ENCODE assay signal across 16 mouse cellular contexts in the genomic region with DNA sequence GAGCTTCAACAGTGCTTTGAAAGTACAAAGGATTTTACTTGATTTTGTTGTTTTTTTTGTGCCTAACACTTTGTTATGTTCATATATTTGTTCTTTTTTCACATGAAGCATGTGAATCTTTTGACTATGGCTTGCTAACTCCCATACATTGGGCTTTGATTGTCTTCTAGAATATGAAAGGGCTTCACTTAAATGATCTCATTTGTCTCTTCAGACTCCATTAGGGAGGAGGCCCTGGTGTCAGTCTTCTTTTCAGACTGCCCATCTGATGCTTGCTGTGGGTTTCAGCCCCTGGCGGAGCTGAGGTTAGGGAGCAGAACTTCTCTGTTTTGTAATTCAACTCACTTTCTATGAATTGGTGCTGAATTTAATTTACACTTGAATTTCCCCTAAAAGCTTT. TPM values are rescaled to one million over a fixed set of nuclear protein-coding genes. Genes with fewer than 3 reads are reported as not detected.
DNase-seq lines count a peak whose midpoint lies in the region; ATAC-seq and TF ChIP-seq lines count a peak whose summit lies in the region.
"Had no signal": no experiment of that assay in that cellular context is flagged by ENCODE, and none has a peak within 500 bp of the region (broad histone marks: within the 10 kb centered on the region; RNA-seq: fewer than 3 reads in every experiment).

No protein-coding gene starts in this region.

- no peak for TF ChIP-seq EP300 in CH12.LX (IDR thresholded peaks at IDR 0.05; ENCODE audit: low read length)

- no peak overlapping the region for H3K27ac ChIP-seq in heart, embryonic 13.5 days (replicated peaks)
- H3K27ac ChIP-seq in CH12.LX (ENCODE audit: insufficient read depth, low read depth) = no peak overlapping the region
- no peak overlapping the region for H3K27ac ChIP-seq in forebrain, embryonic 16.5 days (ENCODE audit: low read length)
- no peak overlapping the region for H3K27ac ChIP-seq in midbrain, embryonic 13.5 days
- H3K27ac ChIP-seq: intestine, embryonic 15.5 days; liver, embryonic 14.5 days had no signal

- no peak for ATAC-seq in heart, embryonic 13.5 days (ENCODE audit: extremely low read depth, insufficient number of reproducible peaks, low FRiP score, low TSS enrichment)
- no peak for ATAC-seq in forebrain, embryonic 16.5 days
- ATAC-seq in midbrain, embryonic 13.5 days = no peak
- ATAC-seq: activated CD4-positive, CD25-positive, alpha-beta regulatory T cell, adult 4 months; intestine, embryonic 15.5 days had no signal

- dilution Hi-C loops in CH12.LX (cut with MboI; ENCODE audit: extremely low pct_ligation_motif_present, extremely low pct_unique_long_range_greater_than_20kb, low sequenced_read_pairs) = no loop called here

- TF ChIP-seq POLR2A in CH12.LX (IDR thresholded peaks at IDR 0.05; ENCODE audit: low read depth, low read length) = no peak

- H3K4me3 ChIP-seq in heart, embryonic 13.5 days = peak overlapping the region; percentile 6; the same call in 1 of the 2 replicates
- H3K4me3 ChIP-seq in CH12.LX (replicated peaks in 1 of 3; ENCODE audit: low read depth in 2 of 3, low read length in 2 of 3, poor library complexity in 1 of 3) = peak overlapping the region in 2 of 3 experiments; percentile 85 to 95
- H3K4me3 ChIP-seq in forebrain, embryonic 16.5 days (replicated peaks; ENCODE audit: low read length) = no peak overlapping the region
- H3K4me3 ChIP-seq in midbrain, embryonic 13.5 days (replicated peaks) = 0 out of 2 replicates have a peak overlapping the region, but pooled peaks have one; percentile 15
- H3K4me3 ChIP-seq: erythroblast, embryonic 14.5 days; intestine, embryonic 15.5 days had no signal

- H3K4me1 ChIP-seq in heart, embryonic 13.5 days = peaks cover 57% of the 10 kb centered on the region
- peaks cover 0 to 34% of the 10 kb centered on the region in 2 experiments; a peak in 2 of 4 replicates for H3K4me1 ChIP-seq in CH12.LX (ENCODE audit: control insufficient read depth in 1 of 2, insufficient read depth in 2 of 2)
- peaks cover 26% of the 10 kb centered on the region for H3K4me1 ChIP-seq in forebrain, embryonic 16.5 days (replicated peaks; ENCODE audit: control insufficient read depth, insufficient read depth, low read length)
- H3K4me1 ChIP-seq in midbrain, embryonic 13.5 days (replicated peaks) = peaks cover 53% of the 10 kb centered on the region

- in situ Hi-C loops in CH12.LX (cut with MboI; ENCODE audit: low pct_ligation_motif_present, low pct_unique_long_range_greater_than_20kb, low sequenced_read_pairs) = no loop called here

- H3K9ac ChIP-seq in heart, embryonic 13.5 days = 0 out of 2 replicates have a peak overlapping the region, but pooled peaks have one; percentile 24
- peak overlapping the region; percentile 33; the same call in 1 of the 2 replicates for H3K9ac ChIP-seq in CH12.LX (ENCODE audit: insufficient read depth, low read depth)
- H3K9ac ChIP-seq in forebrain, embryonic 16.5 days (replicated peaks; ENCODE audit: low read depth, low read length) = no peak overlapping the region
- H3K9ac ChIP-seq in midbrain, embryonic 13.5 days (replicated peaks) = no peak overlapping the region
- H3K9ac ChIP-seq: intestine, embryonic 15.5 days; liver, embryonic 14.5 days had no signal

- no peak; the same call in 1 of the 2 replicates for TF ChIP-seq RAD21 in CH12.LX (IDR thresholded peaks at IDR 0.05; ENCODE audit: low read depth, low read length)

- 59% methylated on average over 1 of the region's 1 CpGs for WGBS in heart, embryonic 13.5 days
- 0% methylated on average over 1 of the region's 1 CpGs for WGBS in forebrain, embryonic 16.5 days
- WGBS in midbrain, embryonic 13.5 days = 7% methylated on average over 1 of the region's 1 CpGs

- H3K9me3 ChIP-seq in heart, embryonic 13.5 days = no peaks in the 10 kb centered on the region
- no peaks in the 10 kb centered on the region for H3K9me3 ChIP-seq in CH12.LX (replicated peaks; ENCODE audit: low read length)
- no peaks in the 10 kb centered on the region for H3K9me3 ChIP-seq in forebrain, embryonic 16.5 days (ENCODE audit: control insufficient read depth, low read length)
- H3K9me3 ChIP-seq in midbrain, embryonic 13.5 days = no peaks in the 10 kb centered on the region
- H3K9me3 ChIP-seq: intestine, embryonic 15.5 days had no signal

- no peaks in the 10 kb centered on the region for H3K36me3 ChIP-seq in heart, embryonic 13.5 days
- peaks cover 0 to 9% of the 10 kb centered on the region in 2 experiments for H3K36me3 ChIP-seq in CH12.LX (replicated peaks in 1 of 2; ENCODE audit: control insufficient read depth in 1 of 2, insufficient read depth in 1 of 2, low read length in 1 of 2)
- no peaks in the 10 kb centered on the region for H3K36me3 ChIP-seq in forebrain, embryonic 16.5 days (ENCODE audit: control insufficient read depth, insufficient read depth)
- H3K36me3 ChIP-seq in midbrain, embryonic 13.5 days = no peaks in the 10 kb centered on the region
- H3K36me3 ChIP-seq: intestine, embryonic 15.5 days had no signal

- peaks cover 65% of the 10 kb centered on the region for H3K79me2 ChIP-seq in CH12.LX (replicated peaks; ENCODE audit: control insufficient read depth, extremely low read depth, insufficient read depth, poor library complexity, severe bottlenecking)

- peak overlapping the region; percentile 36 for H3K4me2 ChIP-seq in heart, embryonic 13.5 days
- peak overlapping the region; percentile 34; the same call in 1 of the 2 replicates for H3K4me2 ChIP-seq in CH12.LX (ENCODE audit: insufficient read depth, low read depth, poor library complexity, severe bottlenecking)
- peak overlapping the region; percentile 39 for H3K4me2 ChIP-seq in forebrain, embryonic 16.5 days (ENCODE audit: low read length)
- 0 out of 2 replicates have a peak overlapping the region, but pooled peaks have one; percentile 20 for H3K4me2 ChIP-seq in midbrain, embryonic 13.5 days (replicated peaks)
- H3K4me2 ChIP-seq: intestine, embryonic 15.5 days had no signal

- H3K27me3 ChIP-seq in heart, embryonic 13.5 days (replicated peaks) = no peaks in the 10 kb centered on the region
- H3K27me3 ChIP-seq in CH12.LX (replicated peaks) = no peaks in the 10 kb centered on the region
- no peaks in the 10 kb centered on the region for H3K27me3 ChIP-seq in forebrain, embryonic 16.5 days (replicated peaks; ENCODE audit: control insufficient read depth, insufficient read depth, low read length)
- H3K27me3 ChIP-seq in midbrain, embryonic 13.5 days = no peaks in the 10 kb centered on the region
- H3K27me3 ChIP-seq: intestine, embryonic 15.5 days had no signal

- TF ChIP-seq CTCF in CH12.LX (conservative IDR thresholded peaks at IDR 0.05 in 1 of 2, IDR thresholded peaks at IDR 0.05 in 1 of 2; ENCODE audit: low read depth in 2 of 2, low read length in 2 of 2) = no peak

- DNase-seq in heart, adult 18-20 months = no peak
- DNase-seq in CH12.LX (ENCODE audit: extremely low read depth) = peak; percentile 52
- no peak for DNase-seq in adrenal gland, postnatal 36 days
- DNase-seq in adrenal gland, postnatal 25 days = no peak
- no peak for DNase-seq in adrenal gland, adult 8-10 months
- DNase-seq: B cell, adult 2 months; gastrocnemius, postnatal 36 days; lung, postnatal 36 days; right cerebral cortex, postnatal 14 days had no signal

TF ChIP-seq in CH12.LX, 34 proteins besides CTCF, POLR2A, EP300 and RAD21:
- TF ChIP-seq ZKSCAN1 (IDR thresholded peaks at IDR 0.05; ENCODE audit: borderline replicate concordance, low read depth, low read length) = no peak
- TF ChIP-seq MXI1 (IDR thresholded peaks at IDR 0.05; ENCODE audit: low read depth, low read length) = 0 out of 2 replicates have a peak, but pooled peaks have one; percentile 25
- peak; percentile 80; the same call in 1 of the 2 replicates for TF ChIP-seq CHD1 (IDR thresholded peaks at IDR 0.05; ENCODE audit: low read depth, low read length)
- TF ChIP-seq TBP (conservative IDR thresholded peaks at IDR 0.05; ENCODE audit: low read depth, low read length) = 0 out of 2 replicates have a peak, but pooled peaks have one; percentile 8
- TF ChIP-seq PAX5 (IDR thresholded peaks at IDR 0.05; ENCODE audit: low read length) = no peak
- TF ChIP-seq SIN3A (IDR thresholded peaks at IDR 0.05; ENCODE audit: low read length) = peak; percentile 54; the same call in 1 of the 2 replicates
- TF ChIP-seq JUN (IDR thresholded peaks at IDR 0.05; ENCODE audit: insufficient read depth, low read depth, low read length) = no peak
TF ChIP-seq in CH12.LX: peak in this region for 4.

RNA-seq across cellular contexts. Expression of a gene that starts 5.2 kb away (rescaled TPM):
- polyA plus RNA-seq in heart, embryonic 13.5 days (2015; fragmentation: Nextera tagmentation; extraction: Ambion mirVana) = 3.9 and 4.6 TPM in 2 replicates
- total RNA-seq in heart, adult 18-20 months (2021) = 10 to 100 TPM; 16.3 to 19.1 TPM
- total RNA-seq in CH12.LX (2012; rRNA removed) = 15.3 and 20.9 TPM in 2 replicates
- 12.6 and 14.8 TPM in 2 replicates for total RNA-seq in CH12.LX (2014; rRNA removed)
- polyA plus RNA-seq in CH12.LX (2012; ENCODE audit: insufficient read length, low read depth) = 37.2 and 38.4 TPM in 2 replicates
- polyA plus RNA-seq in forebrain, embryonic 16.5 days (2015; fragmentation: Nextera tagmentation; extraction: Ambion mirVana) = 7.0 and 7.7 TPM in 2 replicates
- polyA plus RNA-seq in midbrain, embryonic 13.5 days (2015; fragmentation: Nextera tagmentation; extraction: Ambion mirVana) = 7.2 and 8.2 TPM in 2 replicates
- total RNA-seq in adrenal gland, postnatal 36 days (2021) = 10 to 100 TPM; 14.3 to 16.9 TPM
- 18.6 and 19.7 TPM in 2 replicates for total RNA-seq in adrenal gland, postnatal 25 days (2021)
- total RNA-seq in adrenal gland, adult 8-10 months (2022) = 10 to 100 TPM; 15.0 to 20.6 (median 17.5) TPM

Comparison
In these comparisons a context has a peak if more than half of its experiments do, and no peak if none do; other contexts are left out.
1. H3K9ac ChIP-seq: peak in heart, embryonic 13.5 days (single experiment) and CH12.LX (single experiment); none in forebrain, embryonic 16.5 days (single experiment) and midbrain, embryonic 13.5 days (single experiment).
2. Peak in every context shown above with its lines, with median percentiles within 50 percentile points of each other: H3K4me2 ChIP-seq.